Mouse (Mus musculus) layer of hippocampus, adult 2 months (tissue): ENCODE measurements around the gene Tmem207. TPM values are rescaled to one million over a fixed set of nuclear protein-coding genes. Genes with fewer than 3 reads are reported as not detected.

Experiments
- DNase-seq, 2 experiments: peaks; one replicate each; pipeline ENCODE4 v3.0.0; 2022; ENCODE audit warnings: low spot score in 2 of 2
- H3K27ac ChIP-seq: fragments of 200-600 bp; 2 replicates; pipeline ENCODE4 v1.8.1; 2022
- H3K4me3 ChIP-seq: fragments of 200-600 bp; 2 replicates; pipeline ENCODE4 v1.8.1; 2022; ENCODE audit warnings: mild to moderate bottlenecking
- CTCF ChIP-seq: fragments of 200-600 bp; conservative IDR thresholded peaks from 2 replicates; pipeline ENCODE4 v1.8.1; 2022; ENCODE audit warnings: antibody characterized with exemption, mild to moderate bottlenecking, moderate library complexity
- long read RNA-seq, 2 experiments: library from polyadenylated mRNA; stranded (forward); transcript quantifications; one replicate each; pipeline ENCODE4 v2.0.0; 2021; ENCODE audit warnings: borderline mapping rate in 2 of 2
- total RNA-seq, 2 experiments: library from RNA; stranded (reverse); gene quantifications; 2 replicates each; pipeline ENCODE4 v1.2.3; 2021

The Tmem207 gene
- not detected for total RNA-seq
- long read RNA-seq, experiment 1, result 0 reads
- long read RNA-seq, experiment 2, result 0 reads

DNA sequence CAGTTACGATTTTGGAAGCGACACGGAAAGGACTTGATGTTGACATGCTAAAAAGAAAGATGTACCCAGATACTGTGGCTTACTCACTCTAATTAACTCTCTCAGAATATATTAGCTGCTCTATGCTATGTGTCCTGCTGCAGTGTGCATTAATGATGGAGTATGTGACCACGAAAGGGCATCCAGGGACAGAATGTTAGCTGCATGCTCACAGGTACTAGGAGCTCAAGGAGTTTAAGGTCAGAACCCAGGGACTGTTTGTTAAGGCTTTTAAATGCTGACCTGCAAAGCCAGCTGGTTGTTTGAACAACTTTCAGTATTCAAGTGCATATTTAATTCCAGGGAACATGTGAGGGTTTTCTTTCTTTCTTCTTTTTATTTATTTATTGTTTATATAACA lies at the start of gene Tmem207:
TSS of gene Tmem207 (minus strand) at position 101 of the 400 bp plus-strand sequence.
- TF ChIP-seq CTCF, result no peak
- no peak within 1 kb of the TSS for H3K27ac ChIP-seq
- H3K4me3 ChIP-seq, result no peak within 1 kb of the TSS
- no peak for DNase-seq

DNA sequence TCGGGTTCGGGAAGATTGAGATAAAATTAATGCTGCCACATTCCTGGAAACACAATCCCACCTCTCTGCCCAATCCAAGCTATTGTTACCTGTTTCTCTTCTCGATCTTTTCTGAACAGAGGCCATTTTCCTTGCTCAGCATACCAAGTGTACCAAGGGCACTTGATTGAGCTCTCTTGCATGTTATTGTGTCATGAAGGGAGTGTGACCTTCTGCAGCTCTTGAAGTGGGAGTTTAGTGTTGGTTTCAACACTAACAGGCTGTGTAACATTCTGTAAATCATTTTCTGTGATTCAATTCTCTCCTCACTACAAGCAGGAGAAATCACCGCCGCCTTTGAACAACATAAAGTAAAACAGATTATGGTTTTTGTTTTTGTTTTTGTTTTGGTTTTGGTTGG lies 47.6 kb upstream of the Tmem207 start:
- H3K27ac ChIP-seq, result no peak overlapping the region
- TF ChIP-seq CTCF, result no peak
- no peak overlapping the region for H3K4me3 ChIP-seq
- DNase-seq, result no peak

DNA sequence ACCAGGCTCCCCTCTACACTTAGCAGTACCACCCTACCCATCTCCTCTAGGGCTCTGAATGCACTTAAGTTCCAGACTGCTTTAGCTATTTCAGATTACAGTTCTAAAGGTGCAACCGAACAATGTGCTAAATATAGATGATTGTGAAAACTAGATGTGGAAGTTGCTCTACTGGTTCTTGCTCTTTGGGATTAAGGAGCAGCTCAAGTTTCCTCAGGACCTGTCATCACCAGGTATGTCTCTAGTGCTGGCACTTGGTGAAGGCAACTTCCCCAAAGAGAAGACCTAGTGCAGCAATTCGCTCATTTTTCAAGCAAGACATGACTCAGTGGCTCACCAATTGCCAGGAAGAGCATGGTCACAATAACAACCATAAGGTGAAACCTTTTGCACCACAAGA lies 45.3 kb upstream of the Tmem207 start:
- no peak overlapping the region for H3K4me3 ChIP-seq
- no peak for DNase-seq
- no peak overlapping the region for H3K27ac ChIP-seq
- no peak for TF ChIP-seq CTCF

DNA sequence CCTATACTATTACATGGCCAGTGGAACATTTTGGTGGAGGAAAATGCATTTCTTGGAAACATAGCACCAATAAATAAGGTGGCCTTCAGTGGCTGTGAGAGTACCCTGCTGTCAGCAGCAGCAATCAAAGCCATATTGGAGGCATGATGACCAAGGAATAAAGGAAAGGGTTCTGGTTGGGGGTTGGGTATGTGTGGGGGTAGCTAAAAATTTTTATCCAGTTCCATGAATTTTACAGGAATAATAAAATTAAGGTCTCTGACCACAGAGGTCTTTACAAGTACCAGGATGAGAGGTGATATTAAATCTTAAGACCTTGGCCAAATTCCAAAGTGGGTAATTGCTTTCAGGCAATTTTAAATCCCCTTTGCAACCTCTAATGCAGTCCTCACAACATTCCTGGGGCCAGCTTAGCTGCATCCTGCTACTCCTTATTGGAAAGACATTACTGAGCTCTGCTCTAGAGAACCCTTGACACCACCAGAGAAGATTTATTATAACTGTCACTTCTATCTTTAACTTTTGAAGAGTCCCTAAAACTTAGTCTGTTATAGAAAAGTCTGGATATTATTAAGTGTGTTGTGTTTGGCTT lies 42.9 kb upstream of the Tmem207 start:
- H3K27ac ChIP-seq, result no peak overlapping the region
- TF ChIP-seq CTCF, result no peak
- H3K4me3 ChIP-seq, result no peak overlapping the region
- DNase-seq, result no peak

DNA sequence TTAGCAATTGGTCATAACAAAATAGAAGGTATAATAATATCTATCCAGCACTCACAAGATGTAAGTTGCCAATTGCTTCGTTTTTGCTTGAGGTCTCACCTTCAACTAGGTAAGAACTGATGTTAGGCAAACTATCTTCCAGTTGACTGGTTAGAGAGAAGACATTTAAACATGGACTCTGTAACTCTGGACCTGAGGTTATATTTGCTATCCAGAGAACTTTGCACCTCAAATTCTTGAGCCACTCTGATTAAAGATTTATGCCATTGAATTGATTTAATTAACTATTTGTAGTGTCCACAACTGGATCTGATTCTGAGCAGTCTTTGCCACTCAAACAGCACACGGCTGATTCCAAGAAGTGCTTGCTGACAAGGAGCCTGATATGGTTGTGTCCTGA lies 36.2 kb upstream of the Tmem207 start:
- TF ChIP-seq CTCF, result no peak
- H3K27ac ChIP-seq, result no peak overlapping the region
- no peak for DNase-seq
- H3K4me3 ChIP-seq, result no peak overlapping the region

DNA sequence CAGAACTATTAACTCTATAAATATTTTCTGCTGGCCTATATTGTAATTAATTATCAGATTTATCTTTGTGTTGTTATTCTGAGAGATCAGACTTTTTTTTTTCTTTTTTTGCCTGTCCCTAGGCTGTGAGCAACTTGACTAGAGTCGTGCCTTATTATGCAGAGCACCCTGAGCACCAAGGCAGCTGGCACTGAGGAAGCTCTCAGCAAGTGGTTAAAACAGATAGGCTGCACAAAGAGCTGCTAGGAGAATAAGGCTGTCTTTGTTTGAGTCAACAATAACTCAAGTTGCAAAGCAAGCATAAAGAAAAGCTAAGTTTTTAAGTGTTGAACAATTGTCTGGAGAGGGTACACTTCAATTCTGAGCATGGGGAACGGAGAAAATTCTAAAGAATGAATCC lies 35.2 kb upstream of the Tmem207 start:
- TF ChIP-seq CTCF, result no peak
- no peak for DNase-seq
- H3K27ac ChIP-seq, result no peak overlapping the region
- H3K4me3 ChIP-seq, result no peak overlapping the region

DNA sequence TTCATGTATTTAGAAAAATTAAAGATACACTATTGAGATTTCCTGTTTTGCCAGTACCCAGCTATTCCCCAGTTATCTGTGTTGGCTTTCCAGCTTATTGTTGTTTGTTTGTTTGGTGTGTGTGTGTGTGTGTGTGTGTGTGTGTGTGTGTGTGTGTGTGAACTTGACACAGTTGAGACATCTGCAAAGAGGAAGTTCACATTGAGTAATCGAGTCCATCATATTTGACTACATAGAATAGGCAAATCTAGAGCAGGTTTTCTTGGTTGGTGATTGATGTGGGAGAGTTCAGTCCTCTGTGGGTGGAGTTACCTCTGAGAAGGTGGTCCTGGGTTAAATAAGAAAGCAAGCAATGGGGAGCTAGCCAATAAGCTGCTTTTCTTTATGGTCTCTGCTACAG lies 32.2 kb upstream of the Tmem207 start:
- H3K27ac ChIP-seq, result no peak overlapping the region
- no peak overlapping the region for H3K4me3 ChIP-seq
- no peak for DNase-seq
- TF ChIP-seq CTCF, result no peak

DNA sequence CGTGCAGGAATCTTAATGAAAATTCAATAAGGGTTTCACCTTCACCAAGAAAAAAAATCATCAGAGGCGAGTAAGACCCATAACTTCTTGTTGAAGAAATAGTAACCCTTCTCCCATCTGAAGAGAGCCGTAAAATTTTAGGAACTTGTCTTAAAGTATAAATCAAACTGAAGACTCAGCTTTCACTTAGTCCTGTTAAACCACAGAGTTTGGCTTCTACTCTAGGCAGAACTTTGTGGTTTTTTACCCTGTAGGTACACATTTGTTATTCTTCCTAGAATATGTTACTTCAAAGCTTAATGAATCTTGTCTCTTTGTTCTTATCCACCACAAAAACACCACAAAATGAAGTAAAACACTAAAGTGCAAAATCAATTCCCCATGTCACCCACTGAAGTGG lies 25.7 kb upstream of the Tmem207 start:
- Histone ChIP-seq H3K4me3 (no peak overlapping the region), H3K27ac (no peak overlapping the region)
- no peak for DNase-seq
- no peak for TF ChIP-seq CTCF

DNA sequence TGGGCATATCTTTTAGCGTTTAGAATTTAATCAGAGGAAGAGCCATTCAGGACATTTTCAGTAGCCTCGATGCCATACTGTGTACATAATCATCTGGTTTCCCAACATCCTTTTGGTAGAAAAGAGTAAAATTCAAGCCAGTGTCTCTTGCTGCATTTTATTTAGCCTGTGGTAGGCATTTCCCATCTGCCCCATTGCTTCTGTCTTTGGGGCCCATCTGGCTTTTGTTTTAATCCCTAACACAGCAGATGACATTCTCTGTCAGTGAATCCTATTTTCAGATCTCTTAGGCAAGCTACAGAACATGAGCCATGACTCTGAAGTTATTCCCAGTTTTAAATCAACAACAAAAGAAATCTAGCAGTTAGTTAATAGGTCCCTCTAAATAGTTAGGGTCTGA lies 22.7 kb upstream of the Tmem207 start:
- peak; percentile 74 to 84 for DNase-seq
- TF ChIP-seq CTCF, result no peak
- H3K27ac ChIP-seq, result peak overlapping the region; percentile 84

DNA sequence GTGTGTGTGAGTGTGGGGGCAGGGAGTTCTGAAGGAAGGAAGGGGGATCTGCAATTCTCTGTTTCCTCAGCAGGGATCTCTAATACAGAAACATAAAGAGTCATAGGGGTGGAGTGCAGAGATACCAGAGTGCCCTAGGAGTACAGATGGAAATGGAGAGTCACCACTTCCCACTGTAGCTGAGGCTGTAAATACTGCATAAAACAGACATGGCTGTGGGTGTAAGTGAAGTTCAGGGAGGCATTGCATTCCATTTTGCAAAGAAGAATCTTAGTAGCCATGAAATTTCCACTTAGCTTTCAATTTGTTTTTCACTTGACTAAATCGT lies 20.3 kb upstream of the Tmem207 start:
- no peak for TF ChIP-seq CTCF
- no peak overlapping the region for H3K4me3 ChIP-seq
- DNase-seq, result no peak

More for the DNA sequence above, 22.7 kb upstream of the Tmem207 start:
- no peak overlapping the region for H3K4me3 ChIP-seq

DNA sequence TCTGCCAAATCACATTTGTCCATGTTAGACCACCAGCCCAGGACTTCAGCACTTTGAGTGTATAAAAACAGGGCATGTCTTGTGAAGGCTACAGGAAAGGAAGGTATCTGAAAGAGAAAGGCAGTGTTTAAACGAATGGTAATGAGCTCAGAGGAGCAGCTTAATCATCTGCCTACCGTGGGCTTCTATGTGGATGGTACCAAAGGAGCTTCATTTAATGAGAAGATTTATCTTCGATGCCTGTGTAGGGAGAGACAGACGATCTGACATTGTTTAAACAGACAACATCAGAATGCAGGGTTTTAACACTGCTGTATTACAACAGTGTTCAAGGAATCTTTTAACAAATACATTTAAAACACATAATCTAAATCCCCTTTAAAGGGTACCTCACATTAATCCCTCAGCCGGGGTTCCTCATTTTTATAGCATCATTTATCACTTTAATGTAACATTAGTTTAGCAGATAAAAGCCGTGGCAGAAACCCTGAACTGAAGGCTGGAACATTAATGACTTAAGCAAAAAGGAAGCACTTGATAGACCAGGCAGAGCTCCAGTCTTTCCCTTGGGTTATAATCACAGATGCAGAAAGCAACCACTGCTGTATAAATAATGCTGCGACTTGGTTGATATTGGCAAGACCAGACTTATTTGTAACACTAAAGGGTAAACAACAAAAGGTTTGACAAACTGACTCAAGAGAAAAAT lies 19.8 kb upstream of the Tmem207 start:
- no peak for DNase-seq
- no peak for TF ChIP-seq CTCF
- Histone ChIP-seq H3K4me3 (no peak overlapping the region), H3K27ac (peak overlapping the region; percentile 56)

More for the DNA sequence above, 20.3 kb upstream of the Tmem207 start:
- peak overlapping the region; percentile 56 for H3K27ac ChIP-seq

DNA sequence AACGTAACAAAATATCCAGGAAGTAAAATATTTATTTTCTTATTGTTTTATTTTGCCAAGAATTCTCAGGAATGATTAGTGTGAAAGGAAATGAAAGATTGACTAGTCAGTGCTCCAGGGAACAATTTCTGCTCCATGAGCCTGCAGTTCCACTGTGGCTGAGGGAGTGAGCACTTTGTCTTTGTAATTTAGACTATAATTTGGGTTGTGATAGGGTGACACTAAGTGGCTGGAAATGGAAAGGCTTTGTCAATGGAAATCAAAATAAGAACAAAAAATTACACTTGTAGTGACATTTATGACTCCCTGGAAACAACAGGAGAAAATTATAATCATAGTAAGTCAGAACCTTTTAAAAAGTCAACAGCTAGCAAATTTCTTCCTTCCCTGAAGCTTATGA lies 5.7 kb upstream of the Tmem207 start:
- TF ChIP-seq CTCF, result peak; percentile 69
- Histone ChIP-seq H3K4me3 (no peak overlapping the region), H3K27ac (no peak overlapping the region)
- DNase-seq, result no peak

DNA sequence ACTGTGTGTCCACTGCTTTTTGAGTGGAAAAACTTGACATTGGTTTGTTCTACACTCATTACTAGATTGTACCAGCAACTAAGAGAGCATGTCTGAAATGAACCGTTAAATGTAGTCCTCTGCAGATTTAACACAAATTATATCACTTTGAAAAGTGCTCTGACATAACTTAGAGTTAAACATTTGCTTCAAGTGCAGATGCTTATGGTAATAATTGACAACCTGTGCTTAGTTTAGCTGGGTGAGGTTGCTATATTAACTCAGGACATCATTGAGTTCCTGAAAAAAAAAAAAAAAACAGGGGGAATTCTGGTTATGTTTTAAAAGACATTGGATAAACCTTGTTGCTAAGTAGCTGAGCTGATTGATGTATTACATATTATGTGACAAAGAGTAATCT lies 3.9 kb upstream of the Tmem207 start:
- Histone ChIP-seq H3K27ac (no peak overlapping the region), H3K4me3 (no peak overlapping the region)
- TF ChIP-seq CTCF, result no peak
- no peak for DNase-seq
